Mouse (Mus musculus): ENCODE results near the gene Ambra1.
A peak's percentile ranks its signal among the peaks of the same experiment; 100 is the strongest.

Gene Ambra1

GRCm38 (mm10) chr2:91961901-91962761, 232.2 kb downstream of the Ambra1 start:
- no peak for DNase-seq (ENCODE audit: low spot score)

GRCm38 (mm10) chr2:91962864-91963401, 233.0 kb downstream of the Ambra1 start:
- DNase-seq (ENCODE audit: low spot score), result no peak

- DNase-seq (ENCODE audit: low spot score), result peak; percentile 92
Observed at GRCm38 (mm10) chr2:91963443-91963932, 233.6 kb downstream of the Ambra1 start.

GRCm38 (mm10) chr2:91964610-91965204, 234.8 kb downstream of the Ambra1 start:
- DNase-seq (ENCODE audit: low spot score), result no peak

GRCm38 (mm10) chr2:91965417-91965816, 235.5 kb downstream of the Ambra1 start:
- DNase-seq (ENCODE audit: low spot score), result no peak

- no peak for DNase-seq (ENCODE audit: low spot score)
Observed at GRCm38 (mm10) chr2:91966367-91966766, 236.4 kb downstream of the Ambra1 start.

- no peak for DNase-seq (ENCODE audit: low spot score)
Observed at GRCm38 (mm10) chr2:91967962-91968361, 238.0 kb downstream of the Ambra1 start.

All from urinary bladder, postnatal 10 days (tissue).